Mouse (Mus musculus): ENCODE measurements around the gene Ywhae. TPM values are rescaled to one million over a fixed set of nuclear protein-coding genes. Genes with fewer than 3 reads are reported as not detected.
A peak's percentile ranks its signal among the peaks of the same experiment; 100 is the strongest.

Ywhae gene
- total and polyA plus RNA-seq, 2 experiments from 2014 or later, result 341 to 1,657 TPM

- Histone ChIP-seq H3K4me3 (ENCODE audit: low read depth, low read length) (no peak overlapping the region), H3K4me1 (ENCODE audit: insufficient read depth, low read length) (no peaks in the 10 kb centered on the region; the same call in 1 of the 2 replicates), H3K27ac (ENCODE audit: low read depth, low read length) (no peak overlapping the region), H3K9ac (replicated peaks; ENCODE audit: low read length, poor library complexity, severe bottlenecking) (no peak overlapping the region), H3K4me2 (ENCODE audit: low read depth, low read length, poor library complexity, severe bottlenecking) (no peak overlapping the region), H3K9me3 (ENCODE audit: low read length) (no peaks in the 10 kb centered on the region), H3K36me3 (ENCODE audit: insufficient read depth, low read length) (peaks cover 32% of the 10 kb centered on the region), H3K27me3 (ENCODE audit: insufficient read depth, low read length) (no peaks in the 10 kb centered on the region)
- no peak for TF ChIP-seq CTCF (IDR thresholded peaks at IDR 0.05)
- ATAC-seq (ENCODE audit: low FRiP score) (no peak), DNase-seq (ENCODE audit: low spot score) (no peak)
- 80% methylated on average over 5 of the region's 5 CpGs for WGBS
Measured at GRCm38 (mm10) chr11:75772562-75772961, 39.9 kb downstream of the Ywhae start.

- no peak overlapping the region for H3K4me3 ChIP-seq (ENCODE audit: low read depth, low read length)
Measured at GRCm38 (mm10) chr11:75775919-75776318, 43.2 kb downstream of the Ywhae start.

GRCm38 (mm10) chr11:75781919-75782318, 49.2 kb downstream of the Ywhae start:
- peak; percentile 97 for TF ChIP-seq CTCF (IDR thresholded peaks at IDR 0.05)
- no peak overlapping the region for H3K4me2 ChIP-seq (ENCODE audit: low read depth, low read length, poor library complexity, severe bottlenecking)
- no peak overlapping the region for H3K9ac ChIP-seq (replicated peaks; ENCODE audit: low read length, poor library complexity, severe bottlenecking)
- DNase-seq (ENCODE audit: low spot score), result peak; percentile 84
- no peaks in the 10 kb centered on the region for H3K4me1 ChIP-seq (ENCODE audit: insufficient read depth, low read length)
- no peaks in the 10 kb centered on the region for H3K9me3 ChIP-seq (ENCODE audit: low read length)
- H3K4me3 ChIP-seq (ENCODE audit: low read depth, low read length), result no peak overlapping the region
- H3K36me3 ChIP-seq (ENCODE audit: insufficient read depth, low read length), result peaks cover 17% of the 10 kb centered on the region
- no peak overlapping the region for H3K27ac ChIP-seq (ENCODE audit: low read depth, low read length)
- 17% methylated on average over 6 of the region's 6 CpGs for WGBS
- no peaks in the 10 kb centered on the region for H3K27me3 ChIP-seq (ENCODE audit: insufficient read depth, low read length)
- peak; percentile 56; the same call in 1 of the 2 replicates for ATAC-seq (ENCODE audit: low FRiP score)

More at GRCm38 (mm10) chr11:75775919-75776318, 43.2 kb downstream of the Ywhae start:
- no peak overlapping the region for H3K4me2 ChIP-seq (ENCODE audit: low read depth, low read length, poor library complexity, severe bottlenecking)
- H3K27ac ChIP-seq (ENCODE audit: low read depth, low read length), result no peak overlapping the region
- ATAC-seq (ENCODE audit: low FRiP score), result no peak
- peak; percentile 23 for DNase-seq (ENCODE audit: low spot score)
- TF ChIP-seq CTCF (IDR thresholded peaks at IDR 0.05), result peak; percentile 59
- H3K9ac ChIP-seq (replicated peaks; ENCODE audit: low read length, poor library complexity, severe bottlenecking), result no peak overlapping the region
- H3K9me3 ChIP-seq (ENCODE audit: low read length), result no peaks in the 10 kb centered on the region
- H3K4me1 ChIP-seq (ENCODE audit: insufficient read depth, low read length), result no peaks in the 10 kb centered on the region
- WGBS, result 78% methylated on average over 1 of the region's 1 CpGs
- peaks cover 34% of the 10 kb centered on the region for H3K36me3 ChIP-seq (ENCODE audit: insufficient read depth, low read length)
- H3K27me3 ChIP-seq (ENCODE audit: insufficient read depth, low read length), result no peaks in the 10 kb centered on the region

GRCm38 (mm10) chr11:75783799-75784198, 51.1 kb downstream of the Ywhae start:
- Histone ChIP-seq H3K4me2 (ENCODE audit: low read depth, low read length, poor library complexity, severe bottlenecking) (no peak overlapping the region), H3K9ac (replicated peaks; ENCODE audit: low read length, poor library complexity, severe bottlenecking) (no peak overlapping the region), H3K27ac (ENCODE audit: low read depth, low read length) (no peak overlapping the region), H3K27me3 (ENCODE audit: insufficient read depth, low read length) (no peaks in the 10 kb centered on the region), H3K4me3 (ENCODE audit: low read depth, low read length) (no peak overlapping the region), H3K9me3 (ENCODE audit: low read length) (no peaks in the 10 kb centered on the region), H3K36me3 (ENCODE audit: insufficient read depth, low read length) (peaks cover 12% of the 10 kb centered on the region), H3K4me1 (ENCODE audit: insufficient read depth, low read length) (no peaks in the 10 kb centered on the region)
- DNase-seq (ENCODE audit: low spot score) (no peak), ATAC-seq (ENCODE audit: low FRiP score) (no peak)
- WGBS, result 88% methylated on average over 5 of the region's 5 CpGs
- no peak for TF ChIP-seq CTCF (IDR thresholded peaks at IDR 0.05)

- H3K4me3 ChIP-seq (ENCODE audit: low read depth, low read length), result no peak overlapping the region
Measured at GRCm38 (mm10) chr11:75785897-75786296, 53.2 kb downstream of the Ywhae start.

GRCm38 (mm10) chr11:75792535-75792934, 59.9 kb downstream of the Ywhae start:
- Histone ChIP-seq H3K36me3 (ENCODE audit: insufficient read depth, low read length) (peaks cover 5% of the 10 kb centered on the region; the same call in 1 of the 2 replicates), H3K27ac (ENCODE audit: low read depth, low read length) (no peak overlapping the region), H3K4me3 (ENCODE audit: low read depth, low read length) (no peak overlapping the region), H3K27me3 (ENCODE audit: insufficient read depth, low read length) (no peaks in the 10 kb centered on the region), H3K4me2 (ENCODE audit: low read depth, low read length, poor library complexity, severe bottlenecking) (no peak overlapping the region), H3K9me3 (ENCODE audit: low read length) (no peaks in the 10 kb centered on the region), H3K4me1 (ENCODE audit: insufficient read depth, low read length) (0 out of 2 replicates have a peak, but pooled peaks cover 3% of the 10 kb centered on the region), H3K9ac (replicated peaks; ENCODE audit: low read length, poor library complexity, severe bottlenecking) (no peak overlapping the region)
- no peak for DNase-seq (ENCODE audit: low spot score)
- no peak for TF ChIP-seq CTCF (IDR thresholded peaks at IDR 0.05)
- no peak for ATAC-seq (ENCODE audit: low FRiP score)
- WGBS, result 73% methylated on average over 5 of the region's 5 CpGs

More at GRCm38 (mm10) chr11:75785897-75786296, 53.2 kb downstream of the Ywhae start:
- no peak overlapping the region for H3K27ac ChIP-seq (ENCODE audit: low read depth, low read length)
- H3K4me2 ChIP-seq (ENCODE audit: low read depth, low read length, poor library complexity, severe bottlenecking), result no peak overlapping the region
- no peaks in the 10 kb centered on the region for H3K27me3 ChIP-seq (ENCODE audit: insufficient read depth, low read length)
- DNase-seq (ENCODE audit: low spot score) (no peak), ATAC-seq (ENCODE audit: low FRiP score) (no peak)
- H3K4me1 ChIP-seq (ENCODE audit: insufficient read depth, low read length), result no peaks in the 10 kb centered on the region
- WGBS, result 77% methylated on average over 8 of the region's 8 CpGs
- H3K9ac ChIP-seq (replicated peaks; ENCODE audit: low read length, poor library complexity, severe bottlenecking), result no peak overlapping the region
- H3K9me3 ChIP-seq (ENCODE audit: low read length), result no peaks in the 10 kb centered on the region
- H3K36me3 ChIP-seq (ENCODE audit: insufficient read depth, low read length), result peaks cover 10% of the 10 kb centered on the region
- no peak for TF ChIP-seq CTCF (IDR thresholded peaks at IDR 0.05)
